Mouse (Mus musculus) naive thymus-derived CD4-positive, alpha-beta T cell, adult 5 months (primary cell): ENCODE results near the gene Fhl3. TPM values are rescaled to one million over a fixed set of nuclear protein-coding genes. Genes with fewer than 3 reads are reported as not detected.

Source experiments
- polyA plus RNA-seq: library from polyadenylated mRNA; unstranded; fragments of 100-300 nt; shearing (Covaris generic); gene quantifications from one replicate; pipeline ENCODE4 v1.2.1, GENCODE M21; 2017

The Fhl3 gene
- polyA plus RNA-seq: 0.76 TPM

GRCm38 (mm10) chr4:124700248-124700971 lies at the start of gene Fhl3:
TSS of gene Fhl3 (plus strand) at chr4:124700701.

GRCm38 (mm10) chr4:124656518-124656853 lies 44.0 kb upstream of the Fhl3 start, which contains the start of gene Pou3f1:
TSS of gene Pou3f1 (plus strand) at chr4:124656807.

GRCm38 (mm10) chr4:124693135-124693894 lies 7.2 kb upstream of the Fhl3 start, which contains the start of gene Utp11:
TSS of gene Utp11 (minus strand) at chr4:124693600.

GRCm38 (mm10) chr4:124714545-124715481 lies 14.3 kb downstream of the Fhl3 start, which contains the start of gene Sf3a3:
TSS of gene Sf3a3 (plus strand) at chr4:124714776.

GRCm38 (mm10) chr4:124741376-124742343 lies 41.2 kb downstream of the Fhl3 start, which contains the start of gene Inpp5b:
TSS of gene Inpp5b (plus strand) at chr4:124741850.

Other genes with a start within 250 kb of the Fhl3 start
- gene 3100002H09Rik, start 89.9 kb upstream of the Fhl3 start, polyA plus RNA-seq: not detected
- gene Pou3f1, start 43.9 kb upstream of the Fhl3 start, polyA plus RNA-seq: not detected
- 34.0 TPM for gene Utp11, start 7.1 kb upstream of the Fhl3 start, polyA plus RNA-seq
- 97.9 TPM for gene Sf3a3, start 14.1 kb downstream of the Fhl3 start, polyA plus RNA-seq
- gene Inpp5b, start 41.1 kb downstream of the Fhl3 start, polyA plus RNA-seq: 142 TPM
- gene Mtf1, start 101.4 kb downstream of the Fhl3 start, polyA plus RNA-seq: 16.9 TPM
- gene Yrdc, start 150.0 kb downstream of the Fhl3 start, polyA plus RNA-seq: 154 TPM
- gene 1110065P20Rik, start 150.5 kb downstream of the Fhl3 start, polyA plus RNA-seq: 24.0 TPM
- 2.3 TPM for gene Maneal, start 161.5 kb downstream of the Fhl3 start, polyA plus RNA-seq
- not detected for gene Epha10, start 180.2 kb downstream of the Fhl3 start, polyA plus RNA-seq
- 9.8 TPM for gene 9930104L06Rik, start 236.3 kb downstream of the Fhl3 start, polyA plus RNA-seq
- gene Cdca8, start 238.6 kb downstream of the Fhl3 start, polyA plus RNA-seq: 1.5 TPM